Mouse (Mus musculus) forebrain, postnatal 0 days (tissue): ENCODE results near the gene BC051019. TPM values are rescaled to one million over a fixed set of nuclear protein-coding genes. Genes with fewer than 3 reads are reported as not detected.

Experiments used
- ATAC-seq: fragments of 200-750 bp; cut with Nextera tagmentation; 2 replicates; pipeline ENCODE4 v1.8.0; 2017; ENCODE audit warnings: mild to moderate bottlenecking, moderate library complexity
- DNase-seq: peaks from one replicate; pipeline ENCODE4 v3.0.0-alpha.2; 2015
- H3K27ac ChIP-seq: fragments of 300-500 bp; sonication (generic); 2 replicates; pipeline ENCODE4 v1.5.1; 2014; ENCODE audit warnings: low read depth, mild to moderate bottlenecking, antibody characterized with exemption, low read length, moderate library complexity, mixed read lengths
- H3K27me3 ChIP-seq: fragments of 300-500 bp; sonication (generic); 2 replicates; pipeline ENCODE4 v1.6.1; 2014; ENCODE audit warnings: mild to moderate bottlenecking, low read length, mixed read lengths; ENCODE audit not compliant: insufficient read depth
- H3K36me3 ChIP-seq: fragments of 300-500 bp; sonication (generic); 2 replicates; pipeline ENCODE4 v1.6.1; 2014; ENCODE audit warnings: mild to moderate bottlenecking, moderate library complexity; ENCODE audit not compliant: insufficient read depth
- H3K4me1 ChIP-seq: fragments of 300-500 bp; sonication (generic); 2 replicates; pipeline ENCODE4 v1.6.1; 2014; ENCODE audit warnings: antibody characterized with exemption; ENCODE audit not compliant: insufficient read depth
- H3K4me2 ChIP-seq: fragments of 300-500 bp; sonication (generic); 2 replicates; pipeline ENCODE4 v1.6.1; 2014; ENCODE audit warnings: low read depth, mild to moderate bottlenecking, moderate library complexity
- H3K4me3 ChIP-seq: fragments of 300-500 bp; sonication (generic); 2 replicates; pipeline ENCODE4 v1.5.1; 2014; ENCODE audit warnings: low read depth, low read length, mixed read lengths
- H3K9ac ChIP-seq: fragments of 300-500 bp; sonication (generic); 2 replicates; pipeline ENCODE4 v1.6.1; 2014; ENCODE audit warnings: mild to moderate bottlenecking
- H3K9me3 ChIP-seq: fragments of 300-500 bp; sonication (generic); 2 replicates; pipeline ENCODE4 v1.6.1; 2016; ENCODE audit warnings: low read length
- CTCF ChIP-seq: sonication (generic); IDR thresholded peaks from 2 replicates; pipeline ENCODE4 v1.5.1; 2016; ENCODE audit warnings: antibody characterized with exemption, control low read depth, low read depth
- WGBS: fragments of 180-500 bp; shearing (Covaris S2); extraction: QIAGEN DNeasy Blood & Tissue Kit; methylation state at CpG from one replicate; pipeline ENCODE4 v1.1.7; 2014; 5-methylcytosine and 5-hydroxymethylcytosine counted together
- polyA plus RNA-seq: library from polyadenylated mRNA; unstranded; fragments of >200 nt; fragmentation: Nextera tagmentation; extraction: Ambion mirVana; gene quantifications from 2 replicates; pipeline ENCODE4 v1.2.1, GENCODE M21; 2015
- total RNA-seq: library from RNA; depleted of rRNA; stranded (reverse); fragments of >200 nt; gene quantifications from 2 replicates; pipeline ENCODE4 v1.2.3, GENCODE M21; 2014

Gene BC051019
- total and polyA plus RNA-seq, 2 experiments from 2014 or later: 0.33 to 1.4 TPM

DNA sequence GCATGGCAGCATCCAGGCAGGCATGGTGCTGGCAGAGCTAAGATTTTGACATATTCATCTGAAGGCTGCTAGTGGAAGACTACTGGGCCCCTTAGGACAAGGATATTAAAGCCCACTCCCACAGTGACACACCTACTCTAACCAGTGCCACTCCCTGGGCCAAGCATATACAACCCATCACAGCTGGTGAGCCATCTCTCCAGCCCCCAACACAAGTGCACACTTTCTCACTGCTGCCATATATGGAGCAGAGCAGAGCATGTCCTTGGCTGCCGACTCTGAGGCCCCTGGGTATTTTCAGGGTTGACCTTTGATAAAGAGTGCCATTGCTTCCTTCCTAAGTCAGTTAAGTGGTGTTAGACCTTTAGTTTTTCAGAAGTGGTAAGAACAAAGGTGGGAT lies 13.6 kb downstream of the BC051019 start:
- Histone ChIP-seq H3K4me1 (no peaks in the 10 kb centered on the region), H3K9ac (no peak overlapping the region), H3K27me3 (no peaks in the 10 kb centered on the region), H3K9me3 (no peaks in the 10 kb centered on the region), H3K36me3 (0 out of 2 replicates have a peak, but pooled peaks cover 17% of the 10 kb centered on the region), H3K4me3 (no peak overlapping the region), H3K4me2 (no peak overlapping the region), H3K27ac (no peak overlapping the region)
- no peak for DNase-seq
- TF ChIP-seq CTCF: no peak
- no peak for ATAC-seq
- 94% methylated on average over 1 of the region's 1 CpGs for WGBS

DNA sequence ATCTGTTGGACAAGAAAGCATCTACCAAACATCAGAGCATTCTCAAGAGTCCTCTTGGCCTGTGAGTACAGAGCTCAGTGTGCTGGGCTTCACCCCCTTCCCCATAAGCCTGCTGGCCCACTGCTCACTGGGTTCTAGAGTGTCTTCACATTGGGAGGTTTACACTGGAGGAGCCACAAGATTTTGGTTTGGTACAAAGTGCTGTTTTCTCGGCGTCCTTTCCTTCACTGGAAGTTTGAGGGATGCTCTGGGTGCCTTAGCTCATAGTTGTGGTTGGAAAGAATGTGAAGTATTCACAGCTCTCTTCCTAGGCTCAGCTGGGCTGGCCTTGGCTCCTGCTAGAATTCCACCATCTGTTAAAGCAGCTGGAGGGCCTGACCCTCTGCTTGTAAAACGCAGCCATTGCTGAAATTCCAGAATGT lies 14.7 kb downstream of the BC051019 start:
- H3K4me2 ChIP-seq: no peak overlapping the region
- H3K4me3 ChIP-seq: no peak overlapping the region
- no peak overlapping the region for H3K27ac ChIP-seq
- H3K4me1 ChIP-seq: no peaks in the 10 kb centered on the region
- WGBS: 70% methylated on average over 3 of the region's 3 CpGs
- no peaks in the 10 kb centered on the region for H3K27me3 ChIP-seq
- no peaks in the 10 kb centered on the region for H3K9me3 ChIP-seq
- TF ChIP-seq CTCF: no peak
- ATAC-seq (no peak), DNase-seq (no peak)
- 0 out of 2 replicates have a peak, but pooled peaks cover 17% of the 10 kb centered on the region for H3K36me3 ChIP-seq
- H3K9ac ChIP-seq: no peak overlapping the region

DNA sequence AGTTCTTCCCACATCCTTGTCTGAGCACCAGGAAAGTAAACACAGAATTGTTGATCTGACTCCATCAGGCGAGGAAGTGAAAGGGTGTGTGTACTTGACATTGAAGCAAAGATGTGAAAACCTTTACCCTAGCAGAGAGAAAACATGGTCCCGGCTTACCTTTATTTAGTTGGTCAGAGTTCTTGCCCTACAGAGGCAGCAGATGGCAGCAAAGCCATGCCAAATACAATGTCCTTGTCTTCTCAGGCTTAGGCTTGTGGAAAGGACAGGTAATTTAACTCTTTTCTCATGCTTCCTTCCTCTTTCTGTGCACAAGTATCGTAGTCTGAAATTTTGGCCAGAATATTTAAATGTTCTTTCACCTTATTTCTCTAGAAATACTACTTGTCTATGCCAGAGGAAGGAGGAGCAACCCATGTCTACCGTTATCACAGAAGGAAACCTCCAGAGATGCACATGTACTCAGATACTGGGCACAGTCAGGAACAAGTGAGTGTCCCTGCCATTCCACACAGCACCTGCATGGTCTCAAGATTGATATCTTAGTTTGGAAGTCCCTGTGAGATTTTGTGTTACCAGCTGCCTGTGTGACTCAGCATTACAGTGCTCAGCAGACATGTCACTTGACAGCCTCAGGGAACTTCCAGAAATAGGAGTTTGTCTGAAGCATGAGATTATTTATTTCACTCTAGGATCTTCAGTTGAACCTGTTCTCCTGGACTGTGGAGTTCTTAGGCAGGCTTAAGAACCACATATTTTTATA lies 16.4 kb downstream of the BC051019 start:
- no peak overlapping the region for H3K4me2 ChIP-seq
- H3K27ac ChIP-seq: no peak overlapping the region
- no peak for ATAC-seq
- no peak overlapping the region for H3K4me3 ChIP-seq
- 56% methylated on average over 4 of the region's 4 CpGs for WGBS
- H3K9ac ChIP-seq: no peak overlapping the region
- no peaks in the 10 kb centered on the region for H3K4me1 ChIP-seq
- peak; percentile 73 for DNase-seq
- 0 out of 2 replicates have a peak, but pooled peaks cover 10% of the 10 kb centered on the region for H3K36me3 ChIP-seq
- H3K9me3 ChIP-seq: no peaks in the 10 kb centered on the region
- no peaks in the 10 kb centered on the region for H3K27me3 ChIP-seq
- peak; percentile 77 for TF ChIP-seq CTCF

DNA sequence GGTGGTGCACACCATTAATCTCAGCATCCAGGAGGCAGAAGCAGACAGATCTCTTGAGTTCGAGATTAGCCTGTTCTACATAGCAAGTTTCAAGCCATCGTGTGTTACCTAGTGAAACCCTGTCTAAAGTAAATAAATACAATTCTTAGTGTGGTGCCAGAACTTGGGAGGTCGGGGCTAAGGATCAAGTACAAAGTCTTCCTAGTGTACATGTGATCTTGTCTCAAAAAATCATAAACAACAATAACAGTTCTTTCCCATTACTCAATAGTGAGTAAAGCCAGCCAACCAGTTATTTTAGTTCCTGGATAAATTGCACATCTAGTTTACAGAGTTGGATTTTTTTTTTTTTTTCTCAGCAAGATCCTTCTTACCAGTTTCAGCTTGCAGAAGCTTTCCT lies 19.2 kb downstream of the BC051019 start:
- no peak for ATAC-seq
- WGBS: 76% methylated on average over 3 of the region's 3 CpGs

DNA sequence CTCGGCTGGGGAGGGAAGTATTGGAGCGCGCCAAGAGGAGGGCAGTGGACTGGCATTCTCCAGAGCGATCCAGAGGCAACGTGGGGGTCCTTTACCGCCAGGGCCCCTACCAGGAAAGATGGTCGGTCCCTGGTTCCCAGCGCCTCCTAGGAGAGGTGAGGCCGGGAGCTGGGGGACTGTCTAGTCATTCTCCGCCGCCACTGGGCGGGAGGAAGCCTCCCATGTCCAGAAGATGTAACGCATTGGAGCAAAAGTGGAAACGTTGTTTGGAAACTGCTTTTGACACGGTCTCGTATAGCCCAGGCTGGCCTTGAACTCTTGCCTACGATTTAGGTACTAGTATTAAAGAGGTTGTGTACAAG lies 19.7 kb downstream of the BC051019 start:
- no peak for TF ChIP-seq CTCF
- Histone ChIP-seq H3K4me1 (no peaks in the 10 kb centered on the region), H3K9me3 (no peaks in the 10 kb centered on the region), H3K4me3 (peak overlapping the region; percentile 73), H3K27me3 (no peaks in the 10 kb centered on the region), H3K9ac (peak overlapping the region; percentile 65), H3K27ac (no peak overlapping the region; the same call in 1 of the 2 replicates), H3K4me2 (peak overlapping the region; percentile 71), H3K36me3 (0 out of 2 replicates have a peak, but pooled peaks cover 2% of the 10 kb centered on the region)
- DNase-seq (no peak), ATAC-seq (no peak)
- WGBS: 2% methylated on average over 17 of the region's 17 CpGs

More for the DNA sequence above, 19.2 kb downstream of the BC051019 start:
- no peak for DNase-seq
- peak overlapping the region; percentile 73 for H3K4me3 ChIP-seq
- peak overlapping the region; percentile 71 for H3K4me2 ChIP-seq
- H3K36me3 ChIP-seq: 0 out of 2 replicates have a peak, but pooled peaks cover 4% of the 10 kb centered on the region
- H3K27me3 ChIP-seq: no peaks in the 10 kb centered on the region
- H3K27ac ChIP-seq: no peak overlapping the region
- TF ChIP-seq CTCF: no peak
- H3K4me1 ChIP-seq: no peaks in the 10 kb centered on the region
- H3K9me3 ChIP-seq: no peaks in the 10 kb centered on the region
- H3K9ac ChIP-seq: no peak overlapping the region; the same call in 1 of the 2 replicates

DNA sequence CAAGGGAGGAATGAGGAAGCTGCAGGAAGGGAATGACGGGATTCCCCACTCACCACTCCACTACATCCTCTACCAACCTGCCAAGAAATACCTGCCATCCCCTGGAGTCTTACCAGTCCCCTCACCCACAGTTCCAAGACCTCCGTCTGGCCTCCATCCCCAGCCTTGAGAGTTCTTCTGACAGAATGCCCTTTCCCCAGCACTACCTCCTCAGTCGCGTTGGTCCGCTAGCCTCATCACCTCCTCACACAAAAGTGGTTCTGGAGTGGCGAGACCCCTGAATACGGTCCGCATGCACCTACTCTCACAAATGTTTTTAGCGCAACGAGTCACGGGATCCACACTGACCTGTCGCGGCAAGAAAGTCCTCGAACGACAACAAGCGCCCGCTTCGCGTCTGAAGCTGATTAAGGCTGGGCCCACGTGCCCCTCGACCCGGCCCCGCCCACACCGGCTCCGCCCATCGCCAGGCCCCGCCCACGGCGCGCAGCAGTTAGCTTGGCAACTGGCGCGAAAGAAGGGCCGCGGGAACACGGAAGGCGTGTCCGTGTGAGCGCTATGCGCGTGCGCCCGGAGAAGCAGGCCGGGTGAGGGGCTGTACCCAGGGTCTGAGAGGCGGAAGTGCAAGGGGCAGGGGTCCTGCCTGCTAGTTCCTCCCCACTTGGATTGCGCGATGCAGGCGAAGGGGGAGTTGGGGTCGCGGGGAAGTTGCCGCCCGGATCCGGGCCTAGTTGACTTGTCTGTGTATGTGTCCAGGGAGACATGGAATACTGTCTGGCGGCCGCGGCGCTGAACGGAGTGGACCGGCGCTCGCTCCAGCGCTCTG lies 20.2 kb downstream of the BC051019 start, which contains the start of the genes St5 and Akip1:
TSS of gene St5 (minus strand) at position 416 of the 826 bp plus-strand sequence.
TSS of gene Akip1 (plus strand) at position 501 of the 826 bp plus-strand sequence.
- no peak within 1 kb of the TSS; the same call in 1 of the 2 replicates for H3K27ac ChIP-seq
- WGBS: 1% methylated on average over 61 of the region's 61 CpGs
- no peak for TF ChIP-seq CTCF
- H3K4me2 ChIP-seq: peak within 1 kb of the TSS; percentile 71
- peak within 1 kb of the TSS; percentile 65 for H3K9ac ChIP-seq
- H3K9me3 ChIP-seq: no peaks in the 10 kb centered on the region
- peak; percentile 95 for ATAC-seq
- H3K4me1 ChIP-seq: no peaks in the 10 kb centered on the region
- H3K27me3 ChIP-seq: no peaks in the 10 kb centered on the region
- no peaks in the 10 kb centered on the region for H3K36me3 ChIP-seq
- peak; percentile 93 for DNase-seq
- H3K4me3 ChIP-seq: peak within 1 kb of the TSS; percentile 73
